Mouse (Mus musculus): Measurements from ENCODE around the gene Pdik1l. TPM values are rescaled to one million over a fixed set of nuclear protein-coding genes. Genes with fewer than 3 reads are reported as not detected.

The Pdik1l gene
- polyA plus RNA-seq, 1 experiment, result 1.6 TPM

- peak overlapping the region; percentile 37 for H3K4me3 ChIP-seq
- TF ChIP-seq MYOG (IDR thresholded peaks at IDR 0.05; ENCODE audit: control insufficient read depth in 1 of 3, insufficient read depth in 1 of 3, insufficient read length in 2 of 3, low read depth in 2 of 3), result no peak
- TF ChIP-seq SRF (IDR thresholded peaks at IDR 0.05; ENCODE audit: control insufficient read depth, insufficient read length, low read depth), result no peak
- TF ChIP-seq USF1 (IDR thresholded peaks at IDR 0.05; ENCODE audit: low read depth), result no peak
- no peak for TF ChIP-seq TCF12 (IDR thresholded peaks at IDR 0.05; ENCODE audit: insufficient read depth, poor library complexity, severe bottlenecking)
- no peak for TF ChIP-seq MYOD1 (IDR thresholded peaks at IDR 0.05; ENCODE audit: control insufficient read depth in 1 of 3, insufficient read length in 2 of 3, low read depth in 2 of 3)
- no peak for TF ChIP-seq E2F4 (IDR thresholded peaks at IDR 0.05; ENCODE audit: insufficient read depth)
- no peak for TF ChIP-seq POLR2AphosphoS2 (IDR thresholded peaks at IDR 0.05; ENCODE audit: insufficient read length, low read depth)
- no peak for TF ChIP-seq TCF3 (IDR thresholded peaks at IDR 0.05; ENCODE audit: insufficient read length, low read depth)
- TF ChIP-seq POLR2A (IDR thresholded peaks at IDR 0.05; ENCODE audit: insufficient read length, low read depth), result no peak
- H3K4me2 ChIP-seq (ENCODE audit: low read depth), result peak overlapping the region; percentile 62
Measured at GRCm38 (mm10) chr4:134316390-134316789, 28.7 kb upstream of the Pdik1l start.

GRCm38 (mm10) chr4:134315470-134315869 is 27.8 kb upstream of the Pdik1l start:
- Histone ChIP-seq H3K4me3 (peak overlapping the region; percentile 37), H3K4me2 (ENCODE audit: low read depth) (peak overlapping the region; percentile 62), H3K79me2 (ENCODE audit: control insufficient read depth, insufficient read depth) (peaks cover 6% of the 10 kb centered on the region), H3ac (ENCODE audit: control insufficient read depth, insufficient read length) (no peak overlapping the region), H3K36me3 (ENCODE audit: control insufficient read depth, insufficient read depth) (no peaks in the 10 kb centered on the region), H3K27me3 (ENCODE audit: control insufficient read depth, insufficient read depth, insufficient read length) (no peaks in the 10 kb centered on the region)
- TF ChIP-seq USF1 (IDR thresholded peaks at IDR 0.05; ENCODE audit: low read depth), result no peak
- no peak for TF ChIP-seq SRF (IDR thresholded peaks at IDR 0.05; ENCODE audit: control insufficient read depth, insufficient read length, low read depth)
- no peak for TF ChIP-seq TCF3 (IDR thresholded peaks at IDR 0.05; ENCODE audit: insufficient read length, low read depth)
- TF ChIP-seq REST (IDR thresholded peaks at IDR 0.05; ENCODE audit: insufficient read depth, insufficient read length), result no peak
- no peak for TF ChIP-seq CEBPB (IDR thresholded peaks at IDR 0.05; ENCODE audit: insufficient read depth, poor library complexity, severe bottlenecking)
- TF ChIP-seq MYOD1 (IDR thresholded peaks at IDR 0.05; ENCODE audit: control insufficient read depth in 1 of 3, insufficient read length in 2 of 3, low read depth in 2 of 3), result no peak
- no peak for TF ChIP-seq E2F4 (IDR thresholded peaks at IDR 0.05; ENCODE audit: insufficient read depth)
- TF ChIP-seq POLR2AphosphoS2 (IDR thresholded peaks at IDR 0.05; ENCODE audit: insufficient read length, low read depth), result no peak
- no peak for TF ChIP-seq POLR2A (IDR thresholded peaks at IDR 0.05; ENCODE audit: insufficient read length, low read depth)
- TF ChIP-seq MYOG (IDR thresholded peaks at IDR 0.05; ENCODE audit: control insufficient read depth in 1 of 3, insufficient read depth in 1 of 3, insufficient read length in 2 of 3, low read depth in 2 of 3), result no peak
- TF ChIP-seq TCF12 (IDR thresholded peaks at IDR 0.05; ENCODE audit: insufficient read depth, poor library complexity, severe bottlenecking), result no peak
- no peak for TF ChIP-seq MAX (IDR thresholded peaks at IDR 0.05; ENCODE audit: low read depth)

More at GRCm38 (mm10) chr4:134316390-134316789, 28.7 kb upstream of the Pdik1l start:
- Histone ChIP-seq H3ac (ENCODE audit: control insufficient read depth, insufficient read length) (no peak overlapping the region), H3K27me3 (ENCODE audit: control insufficient read depth, insufficient read depth, insufficient read length) (no peaks in the 10 kb centered on the region), H3K36me3 (ENCODE audit: control insufficient read depth, insufficient read depth) (no peaks in the 10 kb centered on the region), H3K79me2 (ENCODE audit: control insufficient read depth, insufficient read depth) (peaks cover 6% of the 10 kb centered on the region)

GRCm38 (mm10) chr4:134314876-134315275 is 27.2 kb upstream of the Pdik1l start, which contains the start of gene Trim63:
Trim63 (plus strand) TSS chr4:134315120.
- H3K79me2 ChIP-seq (ENCODE audit: control insufficient read depth, insufficient read depth), result peaks cover 6% of the 10 kb centered on the region
- peak; percentile 62 for TF ChIP-seq USF1 (IDR thresholded peaks at IDR 0.05; ENCODE audit: low read depth)
- no peak for TF ChIP-seq REST (IDR thresholded peaks at IDR 0.05; ENCODE audit: insufficient read depth, insufficient read length)
- TF ChIP-seq MYOG (IDR thresholded peaks at IDR 0.05; ENCODE audit: control insufficient read depth in 1 of 3, insufficient read depth in 1 of 3, insufficient read length in 2 of 3, low read depth in 2 of 3), result peak; percentile 36 to 81 (median 54)
- no peak for TF ChIP-seq SRF (IDR thresholded peaks at IDR 0.05; ENCODE audit: control insufficient read depth, insufficient read length, low read depth)
- TF ChIP-seq E2F4 (IDR thresholded peaks at IDR 0.05; ENCODE audit: insufficient read depth), result no peak
- peak; percentile 50 for TF ChIP-seq POLR2A (IDR thresholded peaks at IDR 0.05; ENCODE audit: insufficient read length, low read depth)
- TF ChIP-seq TCF12 (IDR thresholded peaks at IDR 0.05; ENCODE audit: insufficient read depth, poor library complexity, severe bottlenecking), result no peak
- TF ChIP-seq MYOD1 (IDR thresholded peaks at IDR 0.05; ENCODE audit: control insufficient read depth in 1 of 3, insufficient read length in 2 of 3, low read depth in 2 of 3), result peak in 1 of 3 experiments; percentile 58
- no peak for TF ChIP-seq MAX (IDR thresholded peaks at IDR 0.05; ENCODE audit: low read depth)
- peak; percentile 32 for TF ChIP-seq POLR2AphosphoS2 (IDR thresholded peaks at IDR 0.05; ENCODE audit: insufficient read length, low read depth)
- TF ChIP-seq TCF3 (IDR thresholded peaks at IDR 0.05; ENCODE audit: insufficient read length, low read depth), result no peak
- TF ChIP-seq CEBPB (IDR thresholded peaks at IDR 0.05; ENCODE audit: insufficient read depth, poor library complexity, severe bottlenecking), result no peak
- peak within 1 kb of the TSS; percentile 62 for H3K4me2 ChIP-seq (ENCODE audit: low read depth)
- H3ac ChIP-seq (ENCODE audit: control insufficient read depth, insufficient read length), result no peak within 1 kb of the TSS
- H3K36me3 ChIP-seq (ENCODE audit: control insufficient read depth, insufficient read depth), result no peaks in the 10 kb centered on the region
- H3K27me3 ChIP-seq (ENCODE audit: control insufficient read depth, insufficient read depth, insufficient read length), result no peaks in the 10 kb centered on the region
- peak within 1 kb of the TSS; percentile 37 for H3K4me3 ChIP-seq

- TF ChIP-seq MAX (IDR thresholded peaks at IDR 0.05; ENCODE audit: low read depth), result no peak
- TF ChIP-seq POLR2A (IDR thresholded peaks at IDR 0.05; ENCODE audit: insufficient read length, low read depth), result no peak
- no peak for TF ChIP-seq TCF12 (IDR thresholded peaks at IDR 0.05; ENCODE audit: insufficient read depth, poor library complexity, severe bottlenecking)
- TF ChIP-seq REST (IDR thresholded peaks at IDR 0.05; ENCODE audit: insufficient read depth, insufficient read length), result no peak
- no peak for TF ChIP-seq SRF (IDR thresholded peaks at IDR 0.05; ENCODE audit: control insufficient read depth, insufficient read length, low read depth)
- no peak for TF ChIP-seq TCF3 (IDR thresholded peaks at IDR 0.05; ENCODE audit: insufficient read length, low read depth)
- no peak for TF ChIP-seq MYOD1 (IDR thresholded peaks at IDR 0.05; ENCODE audit: control insufficient read depth in 1 of 3, insufficient read length in 2 of 3, low read depth in 2 of 3)
- TF ChIP-seq POLR2AphosphoS2 (IDR thresholded peaks at IDR 0.05; ENCODE audit: insufficient read length, low read depth), result no peak
- TF ChIP-seq CEBPB (IDR thresholded peaks at IDR 0.05; ENCODE audit: insufficient read depth, poor library complexity, severe bottlenecking), result no peak
- no peak for TF ChIP-seq USF1 (IDR thresholded peaks at IDR 0.05; ENCODE audit: low read depth)
- no peak for TF ChIP-seq MYOG (IDR thresholded peaks at IDR 0.05; ENCODE audit: control insufficient read depth in 1 of 3, insufficient read depth in 1 of 3, insufficient read length in 2 of 3, low read depth in 2 of 3)
- TF ChIP-seq E2F4 (IDR thresholded peaks at IDR 0.05; ENCODE audit: insufficient read depth), result no peak
- Histone ChIP-seq H3K4me3 (peak overlapping the region; percentile 37), H3K4me2 (ENCODE audit: low read depth) (no peak overlapping the region), H3K36me3 (ENCODE audit: control insufficient read depth, insufficient read depth) (no peaks in the 10 kb centered on the region), H3K27me3 (ENCODE audit: control insufficient read depth, insufficient read depth, insufficient read length) (no peaks in the 10 kb centered on the region), H3K79me2 (ENCODE audit: control insufficient read depth, insufficient read depth) (peaks cover 6% of the 10 kb centered on the region), H3ac (ENCODE audit: control insufficient read depth, insufficient read length) (no peak overlapping the region)
Measured at GRCm38 (mm10) chr4:134314081-134314655, 26.5 kb upstream of the Pdik1l start.
